Mouse (Mus musculus): ENCODE measurements around the gene Pdzd7.

Gene Pdzd7

GRCm38 (mm10) chr19:45030746-45031693 is 14.5 kb downstream of the Pdzd7 start:
- DNase-seq (ENCODE audit: low spot score in 2 of 2): peak in 1 of 2 experiments; percentile 79

- DNase-seq (ENCODE audit: low spot score in 2 of 2): peak in 1 of 2 experiments; percentile 70
Observed at GRCm38 (mm10) chr19:45030111-45030510, 15.4 kb downstream of the Pdzd7 start.

GRCm38 (mm10) chr19:45029571-45029970 is 15.9 kb downstream of the Pdzd7 start:
- no peak for DNase-seq (ENCODE audit: low spot score in 2 of 2)

- DNase-seq (ENCODE audit: low spot score in 2 of 2): no peak
Observed at GRCm38 (mm10) chr19:45028746-45029145, 16.8 kb downstream of the Pdzd7 start.

GRCm38 (mm10) chr19:45027848-45028247 is 17.7 kb downstream of the Pdzd7 start:
- no peak for DNase-seq (ENCODE audit: low spot score in 2 of 2)

- DNase-seq (ENCODE audit: low spot score in 2 of 2): no peak
Observed at GRCm38 (mm10) chr19:45026958-45027670, 18.4 kb downstream of the Pdzd7 start.

- DNase-seq (ENCODE audit: low spot score in 2 of 2): no peak
Observed at GRCm38 (mm10) chr19:45025937-45026568, 19.5 kb downstream of the Pdzd7 start.

GRCm38 (mm10) chr19:45024775-45025174 is 20.7 kb downstream of the Pdzd7 start:
- DNase-seq (ENCODE audit: low spot score in 2 of 2): no peak

GRCm38 (mm10) chr19:45023993-45024392 is 21.5 kb downstream of the Pdzd7 start:
- DNase-seq (ENCODE audit: low spot score in 2 of 2): no peak

- no peak for DNase-seq (ENCODE audit: low spot score in 2 of 2)
Observed at GRCm38 (mm10) chr19:45021362-45021761, 24.2 kb downstream of the Pdzd7 start.

GRCm38 (mm10) chr19:45020348-45020747 is 25.2 kb downstream of the Pdzd7 start:
- DNase-seq (ENCODE audit: low spot score in 2 of 2): no peak

- no peak for DNase-seq (ENCODE audit: low spot score in 2 of 2)
Observed at GRCm38 (mm10) chr19:45018351-45018831, 27.1 kb downstream of the Pdzd7 start.

GRCm38 (mm10) chr19:45017909-45018308 is 27.6 kb downstream of the Pdzd7 start:
- DNase-seq (ENCODE audit: low spot score in 2 of 2): peak; percentile 76 to 89

- peak; percentile 63 to 87 for DNase-seq (ENCODE audit: low spot score in 2 of 2)
Observed at GRCm38 (mm10) chr19:45017216-45017771, 28.2 kb downstream of the Pdzd7 start.

- peak in 1 of 2 experiments; percentile 86 for DNase-seq (ENCODE audit: low spot score in 2 of 2)
Observed at GRCm38 (mm10) chr19:45016341-45017215, 28.9 kb downstream of the Pdzd7 start.

GRCm38 (mm10) chr19:45015518-45016281 is 29.8 kb downstream of the Pdzd7 start:
- DNase-seq (ENCODE audit: low spot score in 2 of 2): no peak

- no peak for DNase-seq (ENCODE audit: low spot score in 2 of 2)
Observed at GRCm38 (mm10) chr19:45014981-45015402, 30.5 kb downstream of the Pdzd7 start.

- DNase-seq (ENCODE audit: low spot score in 2 of 2): no peak
Observed at GRCm38 (mm10) chr19:45014335-45014971, 31.1 kb downstream of the Pdzd7 start, which contains the start of gene Lzts2. TSS of gene Lzts2 (plus strand) at chr19:45014414.

- DNase-seq (ENCODE audit: low spot score in 2 of 2): no peak
Observed at GRCm38 (mm10) chr19:45013581-45014225, 31.8 kb downstream of the Pdzd7 start.

Data from cerebellum, postnatal 4 days (tissue).